Mouse (Mus musculus) splenic B cell, adult 2 months (primary cell): ENCODE data around the gene Ptpro.

Experiments used
- DNase-seq: peaks from one replicate; pipeline ENCODE4 v3.0.0-alpha.2; 2011; ENCODE audit warnings: low read depth, low spot score
- H3K27me3 ChIP-seq: 2 replicates; pipeline ENCODE4 v1.6.1; 2012; ENCODE audit warnings: mild to moderate bottlenecking, low read length, moderate library complexity, mixed read lengths; ENCODE audit not compliant: control insufficient read depth, poor library complexity, insufficient read depth, severe bottlenecking
- H3K36me3 ChIP-seq: 2 replicates; pipeline ENCODE4 v1.6.1; 2012; ENCODE audit warnings: mild to moderate bottlenecking, low read length, moderate library complexity, mixed read lengths; ENCODE audit not compliant: control insufficient read depth, poor library complexity, insufficient read depth, severe bottlenecking

Ptpro gene

GRCm38 (mm10) chr6:137386935-137387334 lies 134.8 kb downstream of the Ptpro start:
- H3K36me3 ChIP-seq, result no peaks in the 10 kb centered on the region
- DNase-seq, result no peak
- H3K27me3 ChIP-seq, result no peaks in the 10 kb centered on the region

- no peak for DNase-seq
- Histone ChIP-seq H3K36me3 (no peaks in the 10 kb centered on the region), H3K27me3 (no peaks in the 10 kb centered on the region)
These were observed 143.0 kb downstream of the Ptpro start for GRCm38 (mm10) chr6:137395075-137395474.

GRCm38 (mm10) chr6:137396106-137396793 lies 144.1 kb downstream of the Ptpro start:
- Histone ChIP-seq H3K36me3 (no peaks in the 10 kb centered on the region), H3K27me3 (no peaks in the 10 kb centered on the region)
- DNase-seq, result no peak

- peak; percentile 5 for DNase-seq
- Histone ChIP-seq H3K27me3 (no peaks in the 10 kb centered on the region), H3K36me3 (no peaks in the 10 kb centered on the region)
These were observed 145.2 kb downstream of the Ptpro start for GRCm38 (mm10) chr6:137397358-137397757.

- Histone ChIP-seq H3K36me3 (no peaks in the 10 kb centered on the region), H3K27me3 (no peaks in the 10 kb centered on the region)
- no peak for DNase-seq
These were observed 152.1 kb downstream of the Ptpro start for GRCm38 (mm10) chr6:137404196-137404595.

GRCm38 (mm10) chr6:137405690-137406089 lies 153.6 kb downstream of the Ptpro start:
- H3K27me3 ChIP-seq, result no peaks in the 10 kb centered on the region
- no peak for DNase-seq
- H3K36me3 ChIP-seq, result no peaks in the 10 kb centered on the region

- H3K36me3 ChIP-seq, result no peaks in the 10 kb centered on the region
- no peaks in the 10 kb centered on the region for H3K27me3 ChIP-seq
- peak; percentile 13 for DNase-seq
These were observed 158.4 kb downstream of the Ptpro start for GRCm38 (mm10) chr6:137410510-137410909.

- Histone ChIP-seq H3K36me3 (no peaks in the 10 kb centered on the region), H3K27me3 (no peaks in the 10 kb centered on the region)
- DNase-seq, result no peak
These were observed 159.8 kb downstream of the Ptpro start for GRCm38 (mm10) chr6:137411901-137412378.

- Histone ChIP-seq H3K27me3 (no peaks in the 10 kb centered on the region), H3K36me3 (no peaks in the 10 kb centered on the region)
- no peak for DNase-seq
These were observed 160.9 kb downstream of the Ptpro start for GRCm38 (mm10) chr6:137413045-137413444.

- peak; percentile 73 for DNase-seq
- H3K27me3 ChIP-seq, result no peaks in the 10 kb centered on the region
- H3K36me3 ChIP-seq, result no peaks in the 10 kb centered on the region
These were observed 162.6 kb downstream of the Ptpro start for GRCm38 (mm10) chr6:137414531-137415405.

GRCm38 (mm10) chr6:137422777-137423176 lies 170.7 kb downstream of the Ptpro start:
- no peak for DNase-seq
- Histone ChIP-seq H3K36me3 (no peaks in the 10 kb centered on the region), H3K27me3 (no peaks in the 10 kb centered on the region)

- H3K36me3 ChIP-seq, result no peaks in the 10 kb centered on the region
- DNase-seq, result no peak
These were observed 171.7 kb downstream of the Ptpro start for GRCm38 (mm10) chr6:137423830-137424229.

GRCm38 (mm10) chr6:137425500-137426432 lies 173.6 kb downstream of the Ptpro start:
- DNase-seq, result no peak
- no peaks in the 10 kb centered on the region for H3K36me3 ChIP-seq

More at GRCm38 (mm10) chr6:137423830-137424229, 171.7 kb downstream of the Ptpro start:
- no peaks in the 10 kb centered on the region for H3K27me3 ChIP-seq

GRCm38 (mm10) chr6:137433521-137434137 lies 181.5 kb downstream of the Ptpro start:
- Histone ChIP-seq H3K27me3 (no peaks in the 10 kb centered on the region), H3K36me3 (no peaks in the 10 kb centered on the region)
- no peak for DNase-seq

More at GRCm38 (mm10) chr6:137425500-137426432, 173.6 kb downstream of the Ptpro start:
- H3K27me3 ChIP-seq, result no peaks in the 10 kb centered on the region
